Mouse (Mus musculus) gastrocnemius, postnatal 25 days (tissue): ENCODE data around the gene Med26. TPM values are rescaled to one million over a fixed set of nuclear protein-coding genes. Genes with fewer than 3 reads are reported as not detected.
A peak's percentile ranks its signal among the peaks of the same experiment; 100 is the strongest.

Source experiments
- DNase-seq: peaks from one replicate; pipeline ENCODE4 v3.0.0; 2022
- microRNA-seq, 2 experiments: library from miRNA; unstranded; fragments of <30 nt; microRNA quantifications; one replicate each; pipeline ENCODE4 v1.2.0; 2021; ENCODE audit warnings: borderline replicate concordance in 2 of 2
- total RNA-seq, 2 experiments: library from RNA; stranded (reverse); gene quantifications; 1 replicate in 1 of 2; 2 replicates in 1 of 2; pipeline ENCODE4 v1.2.3; 2021

The Med26 gene
- total RNA-seq, 2 experiments from 2014 or later = 7.3 to 7.9 TPM

DNA sequence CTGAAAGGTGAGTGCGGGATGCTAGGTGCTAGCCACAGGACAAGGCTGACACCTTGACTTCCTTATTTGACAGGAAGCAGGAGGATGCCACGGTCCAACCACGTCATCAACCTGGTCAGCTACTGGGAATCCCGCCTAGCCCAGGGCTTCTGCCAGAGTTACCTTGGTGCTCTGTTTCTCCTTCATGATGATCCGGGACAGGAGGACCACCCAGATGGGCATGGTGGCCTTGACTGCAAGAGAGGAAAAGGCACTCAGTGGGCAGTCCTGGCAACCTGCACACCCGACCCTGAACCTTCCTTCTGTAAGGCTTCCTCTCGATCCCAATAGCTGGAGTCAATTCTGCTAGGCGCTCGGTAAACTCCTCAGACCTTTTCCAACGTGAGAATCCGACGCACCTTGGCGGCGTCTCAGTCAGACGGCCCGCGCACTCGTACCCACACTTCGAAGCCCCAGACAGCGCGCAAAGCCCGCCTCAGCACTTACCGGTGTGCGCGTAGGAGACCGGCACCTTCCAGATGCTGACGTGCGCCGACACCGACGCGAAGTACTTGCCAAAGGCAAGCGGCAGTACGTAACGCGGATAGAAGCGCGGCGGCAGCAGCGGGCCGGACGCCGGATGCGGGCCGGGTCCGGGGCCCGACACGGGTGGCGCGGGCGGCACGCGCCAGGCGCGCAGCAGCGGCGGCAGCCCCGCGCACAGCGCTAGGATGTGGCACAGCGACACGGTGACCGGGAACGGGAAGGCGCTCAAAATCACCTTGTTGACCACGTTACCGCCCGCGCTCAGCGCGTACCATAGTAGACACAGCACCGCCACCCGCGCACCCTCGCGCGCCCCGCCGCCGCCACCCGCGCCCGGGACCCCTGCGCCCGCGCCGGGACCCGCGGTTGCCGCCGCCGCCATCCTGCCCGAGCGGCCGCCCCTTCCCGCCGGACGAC lies 56.1 kb downstream of the Med26 start, which contains the start of gene Slc35e1:
TSS of gene Slc35e1 (minus strand) at position 935 of the 942 bp plus-strand sequence.
- DNase-seq = peak; percentile 58

DNA sequence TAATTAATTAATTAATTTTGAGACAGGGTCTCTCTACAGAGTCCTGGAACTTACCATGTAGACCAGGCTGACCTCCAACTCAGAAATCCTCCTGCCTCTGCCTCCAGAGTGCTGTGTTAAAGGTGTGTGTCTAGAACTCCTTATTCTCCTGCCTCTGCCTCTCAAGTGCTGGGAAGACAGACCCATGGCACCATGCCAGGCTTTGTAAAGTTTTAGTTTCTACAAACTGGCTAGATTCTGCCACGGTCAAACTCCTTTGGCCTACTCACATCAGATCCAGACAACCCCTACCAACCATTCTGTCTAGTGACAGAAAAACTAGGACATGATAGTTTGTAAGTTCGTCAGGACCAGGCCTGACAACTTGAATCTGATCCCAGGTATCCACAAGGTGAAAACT lies 57.1 kb downstream of the Med26 start:
- DNase-seq = no peak

DNA sequence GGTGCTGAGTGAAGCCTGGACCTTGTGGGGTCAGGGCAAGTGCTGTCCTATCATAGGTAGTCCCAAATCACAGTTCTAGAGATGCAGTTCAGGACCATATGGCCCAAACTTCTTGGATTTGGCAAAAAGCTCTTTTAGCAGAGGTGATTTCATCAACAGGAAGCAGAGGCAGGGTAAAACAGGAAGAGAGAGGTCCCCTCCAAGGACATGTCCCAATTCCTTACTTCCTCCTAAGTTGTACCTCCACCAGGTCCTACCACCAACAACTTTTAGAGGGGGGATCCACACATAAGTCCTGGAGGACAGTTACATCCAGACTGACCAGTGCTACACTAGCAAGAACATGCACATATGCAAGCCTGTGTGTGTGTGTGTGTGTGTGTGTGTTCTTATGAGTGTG lies 61.1 kb downstream of the Med26 start:
- no peak for DNase-seq

DNA sequence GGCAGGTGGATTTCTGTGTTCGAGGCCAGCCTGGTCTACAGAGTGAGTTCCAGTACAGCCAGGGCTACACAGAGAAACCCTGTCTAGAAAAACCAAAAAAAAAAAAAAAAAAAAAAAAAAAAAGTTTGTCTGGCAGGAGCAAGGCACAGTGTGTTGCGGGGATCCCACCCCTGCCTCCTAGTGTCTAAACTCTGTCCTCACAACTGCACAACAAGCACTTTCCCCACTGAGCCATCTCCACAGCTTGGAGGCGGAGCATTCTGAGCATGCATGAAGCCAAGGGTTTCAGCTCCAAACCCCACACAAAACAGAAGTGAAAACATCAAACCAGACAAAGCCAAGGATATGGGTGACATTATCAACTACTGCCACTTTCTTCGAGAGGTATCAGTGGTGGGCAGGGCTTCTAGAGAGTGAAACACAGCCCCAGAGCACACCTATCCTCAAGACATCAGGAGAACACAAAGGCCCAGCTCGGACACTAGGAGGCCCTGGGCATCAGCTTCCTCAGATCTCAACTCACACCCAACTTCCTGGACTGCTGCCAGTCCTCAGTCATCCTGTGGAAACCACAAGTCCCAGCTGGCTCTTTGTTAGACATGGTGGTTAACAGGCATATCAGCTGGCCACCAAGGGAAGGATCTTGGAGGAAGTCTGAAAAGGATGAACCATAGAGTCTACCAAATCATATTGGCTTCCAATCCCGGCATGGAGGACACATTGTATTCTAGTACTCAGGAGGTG lies 62.4 kb downstream of the Med26 start:
- DNase-seq = no peak

DNA sequence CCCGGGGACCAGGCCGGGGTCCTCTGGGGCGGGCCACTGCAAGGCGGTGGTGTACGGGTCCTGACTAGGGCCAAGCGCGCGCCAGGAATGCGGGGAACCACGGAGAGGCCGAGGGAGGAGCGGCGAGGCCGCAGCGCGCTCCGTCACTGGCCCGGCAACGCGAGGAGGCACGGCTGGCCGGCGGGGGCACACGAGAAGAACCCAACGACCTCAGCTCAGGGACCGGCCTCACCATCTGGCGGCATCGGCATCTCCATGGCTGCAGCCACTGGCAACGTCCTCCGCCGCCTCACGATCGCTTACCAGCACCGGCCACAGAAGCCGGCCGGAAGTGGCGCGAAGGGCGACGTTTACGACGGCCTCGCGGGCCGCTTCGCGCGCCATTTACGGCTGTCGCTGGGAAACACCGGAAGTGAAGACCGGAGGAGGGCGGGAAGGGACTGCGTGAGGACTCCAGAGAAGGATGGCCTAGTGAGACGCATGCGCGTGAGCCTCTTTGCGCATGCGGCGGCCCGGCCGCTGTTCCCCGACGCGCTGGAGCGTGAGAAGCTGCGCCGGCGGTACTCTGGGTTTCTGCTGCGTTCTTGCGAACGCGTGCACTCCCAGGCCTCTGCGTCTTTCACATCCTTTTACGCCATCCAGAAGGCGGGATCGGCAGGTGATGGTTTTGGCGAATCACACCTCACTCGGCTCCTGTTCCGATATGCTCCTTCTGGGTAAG lies 73.1 kb downstream of the Med26 start, which contains the start of gene Cherp:
TSS of gene Cherp (minus strand) at position 401 of the 721 bp plus-strand sequence.
- DNase-seq = peak; percentile 98

DNA sequence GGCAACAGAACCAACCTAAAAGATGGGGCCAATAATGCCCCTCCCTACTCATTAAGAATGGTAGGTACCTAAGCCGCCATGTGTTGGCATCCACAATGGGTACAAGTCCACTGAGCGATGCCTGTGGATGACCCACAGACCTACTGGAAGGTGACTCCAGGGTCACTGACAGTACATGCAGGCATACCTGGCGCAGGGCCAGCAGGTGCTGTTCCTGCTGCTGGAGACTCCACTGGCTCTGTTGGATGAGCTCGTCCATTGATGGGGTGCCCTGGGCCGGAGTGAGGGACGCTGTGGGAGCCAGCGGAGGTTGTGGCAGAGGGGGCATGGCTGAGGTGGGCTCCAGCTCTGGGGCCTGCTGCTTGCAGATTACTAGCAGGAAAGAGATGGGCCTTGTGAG lies 77.4 kb downstream of the Med26 start:
- DNase-seq = no peak

DNA sequence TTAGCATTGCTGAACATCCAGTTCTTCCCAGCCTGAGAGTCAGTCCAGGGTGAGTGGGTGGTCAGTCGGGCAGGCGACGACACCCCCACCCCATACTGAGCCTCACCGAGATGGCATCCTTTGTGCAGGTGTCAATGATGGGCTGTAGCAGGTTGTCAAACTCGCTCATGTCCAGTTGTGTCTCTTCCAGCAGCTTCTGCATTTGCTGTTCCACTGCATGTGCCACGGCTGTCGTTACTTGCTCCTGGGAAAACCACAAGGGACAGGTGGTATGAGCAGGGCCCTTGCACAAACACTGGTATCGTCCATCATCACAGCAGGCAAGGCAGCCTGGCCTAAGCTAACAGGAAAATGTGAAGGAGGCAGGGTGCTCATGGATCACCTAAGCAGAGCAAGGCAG lies 78.1 kb downstream of the Med26 start:
- DNase-seq = no peak

DNA sequence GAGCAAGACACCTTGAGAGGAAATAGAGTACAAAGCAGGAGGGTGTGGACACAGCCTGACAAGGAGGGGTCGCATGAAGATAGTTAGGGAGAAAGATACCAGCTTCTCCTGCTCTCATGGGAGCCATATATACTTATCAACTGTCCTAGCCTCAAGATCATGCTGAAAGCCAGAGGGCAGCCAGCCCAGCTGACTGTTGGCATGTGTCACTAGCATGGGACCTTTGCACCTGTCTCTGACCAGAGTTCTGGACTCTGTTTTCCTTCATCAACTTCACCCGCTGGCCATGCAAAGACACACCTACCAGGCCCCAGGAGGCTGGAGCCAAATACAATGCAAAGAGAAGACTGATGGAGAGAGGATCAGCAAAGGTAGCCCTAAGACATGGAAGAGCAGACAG lies 78.8 kb downstream of the Med26 start:
- no peak for DNase-seq

DNA sequence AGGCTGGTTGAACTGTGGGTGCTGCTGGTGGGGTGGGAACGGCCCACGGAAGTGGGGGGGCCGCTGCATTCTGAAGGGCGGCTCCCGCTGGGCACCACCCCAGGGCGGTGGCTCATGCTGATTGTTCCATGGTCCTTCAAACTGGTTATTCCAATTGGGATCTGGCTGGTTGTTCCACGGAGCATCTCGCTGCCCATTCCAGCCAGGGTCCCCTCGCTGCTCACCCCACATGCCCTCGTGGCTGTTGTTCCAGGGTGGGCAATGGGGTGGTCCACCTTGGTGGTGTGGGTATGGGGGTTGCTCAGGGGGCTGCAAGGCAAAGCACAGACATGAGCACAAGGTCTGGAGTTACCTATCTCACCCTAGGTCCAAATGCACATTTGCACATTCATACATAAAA lies 83.9 kb downstream of the Med26 start:
- DNase-seq = no peak

DNA sequence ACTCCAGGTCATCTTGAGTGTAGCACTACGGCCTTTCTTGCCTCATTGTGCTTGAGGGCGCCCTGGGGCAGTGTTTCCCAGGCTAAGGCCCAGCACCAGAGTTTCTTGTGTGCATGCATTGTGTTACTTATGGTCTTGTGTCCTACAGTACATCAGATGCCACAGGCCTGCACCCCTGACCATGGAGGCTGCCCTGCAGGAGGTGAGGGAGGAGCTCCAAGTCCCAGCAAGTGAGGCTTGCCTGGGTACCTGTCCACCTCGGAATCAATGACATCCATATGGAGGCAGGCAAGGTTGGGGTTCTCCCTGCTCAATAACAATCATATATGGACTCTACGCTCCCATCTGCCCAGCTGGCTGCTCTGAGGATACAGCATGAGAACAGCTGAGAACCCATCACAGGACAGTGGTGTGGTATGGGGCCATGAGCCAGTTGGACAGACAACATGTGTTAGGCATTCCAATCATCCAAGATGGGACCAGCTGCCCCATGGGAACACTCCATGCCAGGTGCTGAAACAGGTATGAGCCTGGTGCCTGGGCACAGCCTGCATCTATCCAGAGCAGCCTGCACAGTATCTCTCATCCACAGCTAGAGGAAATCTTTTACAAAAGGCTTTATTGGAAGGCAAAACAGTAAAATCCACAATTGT lies 88.1 kb downstream of the Med26 start:
- no peak for DNase-seq

DNA sequence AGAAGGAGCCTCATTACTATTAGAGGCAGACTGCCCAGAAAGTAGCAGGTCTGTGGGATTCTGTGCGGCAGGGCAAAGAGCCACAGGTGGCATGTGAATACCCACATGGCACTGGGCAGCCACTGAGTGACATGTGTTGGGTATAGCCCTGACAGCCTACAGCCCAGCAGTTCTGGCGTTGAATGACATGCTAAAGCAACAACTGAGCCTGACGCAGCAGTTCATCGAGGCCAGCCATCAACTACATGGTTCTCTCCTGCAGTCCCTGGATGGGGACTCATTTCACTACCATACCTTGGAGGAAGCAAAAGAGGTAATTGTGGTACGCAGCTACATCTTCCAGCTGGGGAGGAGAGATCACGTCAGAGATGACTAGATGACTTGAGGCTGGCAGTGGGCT lies 89.6 kb downstream of the Med26 start:
- no peak for DNase-seq

DNA sequence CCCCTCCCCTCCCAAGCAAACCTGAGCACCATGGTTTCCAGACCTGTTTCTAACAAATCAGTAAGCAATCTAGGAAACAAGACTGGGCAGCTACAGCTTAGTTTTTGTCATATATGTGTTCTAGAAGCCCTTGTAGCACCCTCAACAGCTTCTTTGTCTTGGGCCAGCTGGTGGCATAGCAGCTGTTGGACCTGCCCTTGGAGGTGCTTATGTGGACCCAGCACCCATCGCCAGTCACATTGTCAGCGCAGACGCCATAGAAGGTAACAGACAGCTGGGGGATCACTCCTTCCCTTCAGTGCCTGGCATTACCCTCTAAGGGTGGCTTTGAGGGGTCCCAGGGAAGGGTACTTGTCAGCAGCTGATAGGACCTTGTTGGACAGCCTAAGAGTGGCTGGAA lies 90.3 kb downstream of the Med26 start:
- DNase-seq = no peak

DNA sequence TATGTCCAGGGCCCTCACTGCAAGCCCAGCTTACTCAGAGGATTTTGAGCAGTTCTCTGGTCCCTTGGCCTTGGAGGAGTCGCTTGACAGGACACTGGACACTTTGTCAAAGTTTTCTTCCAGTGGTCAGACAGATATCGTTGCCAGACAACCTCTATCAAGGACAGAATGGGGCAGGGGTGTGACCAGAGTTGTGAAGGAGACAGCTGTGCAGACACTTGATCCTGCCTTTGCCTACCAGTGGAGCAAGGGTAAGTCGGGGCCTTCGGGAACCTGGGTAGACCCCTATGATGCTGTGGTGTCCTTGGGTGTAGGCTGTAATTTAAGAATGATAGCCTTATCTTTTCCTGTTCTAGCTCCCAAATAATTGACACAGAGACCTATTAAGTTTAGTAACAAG lies 92.8 kb downstream of the Med26 start:
- DNase-seq = no peak

DNA sequence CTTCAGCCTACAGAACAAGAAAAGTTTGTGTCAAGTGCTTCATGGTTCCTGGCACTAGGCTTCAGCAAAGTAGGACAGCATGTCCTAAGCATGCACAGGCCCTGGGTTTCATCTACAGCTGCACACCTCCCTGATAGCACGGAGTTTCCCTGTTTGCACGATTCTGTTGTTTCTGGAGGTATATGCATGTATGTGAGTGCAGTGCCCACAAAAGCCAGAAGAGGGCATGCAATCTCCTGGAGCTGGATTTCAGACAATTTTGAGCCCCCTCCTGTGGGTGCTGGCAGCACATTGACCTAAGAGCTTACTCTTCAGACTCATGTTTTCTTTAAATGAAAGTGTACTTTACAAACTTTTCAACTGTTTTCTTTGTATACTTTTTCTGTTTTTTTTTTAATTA lies 94.2 kb downstream of the Med26 start:
- no peak for DNase-seq

DNA sequence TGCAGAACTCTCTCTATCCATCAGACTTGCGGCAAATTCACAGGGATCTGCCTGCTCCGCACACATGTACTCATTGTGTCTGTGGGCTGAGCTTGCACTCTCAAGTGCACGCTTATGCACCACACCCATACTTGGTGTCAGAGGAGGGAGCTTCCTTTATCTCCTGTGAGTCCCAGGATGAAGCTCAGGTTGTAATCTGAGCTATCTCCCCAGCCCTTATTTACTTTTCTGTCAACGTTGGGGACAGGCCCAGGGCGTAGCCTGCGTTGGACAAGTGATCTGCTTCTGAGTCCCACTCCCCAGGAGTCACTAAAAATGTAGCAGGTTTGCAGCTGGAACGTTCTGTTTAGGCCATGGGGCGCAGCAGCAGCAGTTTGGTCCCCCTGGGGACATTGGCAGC lies 96.6 kb downstream of the Med26 start:
- DNase-seq = no peak

DNA sequence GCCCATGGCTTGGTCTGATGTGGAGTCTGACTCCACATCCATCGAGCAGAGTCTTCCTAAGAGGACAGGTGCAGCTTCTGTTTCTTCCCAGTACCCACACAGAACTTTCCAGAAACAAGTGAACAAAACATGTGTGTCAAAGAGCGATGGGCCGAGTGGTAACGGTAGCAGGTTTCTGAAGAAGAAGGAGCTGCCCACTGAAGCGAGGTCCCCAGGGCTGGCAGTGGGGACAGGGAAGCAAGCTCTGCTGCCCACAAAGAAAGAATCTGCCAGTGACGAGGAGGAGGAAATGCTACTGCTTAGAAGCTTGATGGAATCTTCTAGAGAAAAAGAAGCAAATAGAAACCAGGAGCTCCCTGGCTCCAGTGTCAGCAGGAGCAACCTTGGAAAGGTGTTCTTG lies 103.0 kb downstream of the Med26 start:
- no peak for DNase-seq

Small RNAs within 50 kb of the gene (microRNA-seq; reads per million reads assigned to microRNA genes)
- gene Gm28019 (0 reads per million in 2 experiments), gene Mir7068 (2.2 to 2.4 reads per million in 2 experiments)

Other genes starting within 250 kb of the Med26 start
- 1 to 10 TPM; 2.0 to 3.7 TPM for gene Gm10282, start 243.0 kb downstream of the Med26 start, total RNA-seq
- 10 to 100 TPM; 16.1 to 17.4 TPM for gene Klf2, start 229.2 kb downstream of the Med26 start, total RNA-seq
- 10 to 100 TPM; 22.7 to 23.9 TPM for gene Eps15l1, start 126.8 kb downstream of the Med26 start, total RNA-seq
- 1 to 10 TPM; 2.1 to 2.5 TPM for gene Calr3, start 104.4 kb downstream of the Med26 start, total RNA-seq
- gene 1700030K09Rik, start 104.4 kb downstream of the Med26 start, total RNA-seq = 1 to 10 TPM; 2.9 to 3.2 TPM
- gene Cherp, start 73.0 kb downstream of the Med26 start, total RNA-seq = 10 to 100 TPM; 21.1 to 26.0 TPM
- 10 to 100 TPM; 36.6 to 43.0 TPM for gene Slc35e1, start 55.7 kb downstream of the Med26 start, total RNA-seq
- 10 to 100 TPM; 64.0 to 76.2 TPM for gene Smim7, start 22.8 kb upstream of the Med26 start, total RNA-seq
- 1,000 to 10,000 TPM; 1,062 to 1,195 TPM for gene Tmem38a, start 23.8 kb upstream of the Med26 start, total RNA-seq
- gene Nwd1, start 98.4 kb upstream of the Med26 start, total RNA-seq = under 1 TPM; 0.33 to 0.96 TPM
- 10 to 100 TPM; 32.6 to 37.8 TPM for gene Sin3b, start 175.0 kb upstream of the Med26 start, total RNA-seq
- 1 to 10 TPM in 1 of 2 experiments, under 1 TPM in 1; 0.97 to 1.6 TPM for gene F2rl3, start 213.6 kb upstream of the Med26 start, total RNA-seq